Mouse (Mus musculus) olfactory bulb, adult 2 months (tissue): ENCODE data around the gene Tenm4.

Experiments
- CTCF ChIP-seq: fragments of 200-500 bp; IDR thresholded peaks from 2 replicates; pipeline ENCODE4 v1.5.1; 2012; ENCODE audit warnings: low read depth, mild to moderate bottlenecking, low read length, moderate library complexity; ENCODE audit not compliant: insufficient read depth
- POLR2A ChIP-seq: fragments of 200-500 bp; IDR thresholded peaks from 2 replicates; pipeline ENCODE4 v1.6.1; 2012; ENCODE audit warnings: mild to moderate bottlenecking, low read depth, low read length, moderate library complexity; ENCODE audit not compliant: insufficient read depth

GRCm38 (mm10) chr7:96474560-96475089, 303.6 kb downstream of the Tenm4 start:
- TF ChIP-seq POLR2A (no peak), CTCF (no peak)
